Mouse (Mus musculus) embryonic fibroblast, embryonic 13.5 days (primary cell): ENCODE measurements at regions not wholly inside any gene's neighbourhood (a gene's known extent, or its start where the extent isn't known, plus 50 kb on each side); places are given as distances from the start of the nearest gene placed in this dataset.

Source experiments
- CTCF ChIP-seq: IDR thresholded peaks from 2 replicates; pipeline ENCODE4 v1.5.1; 2011; ENCODE audit warnings: mild to moderate bottlenecking, control low read depth, low read length, moderate library complexity, borderline replicate concordance; ENCODE audit not compliant: insufficient read depth
- POLR2A ChIP-seq: IDR thresholded peaks from 2 replicates; pipeline ENCODE4 v1.6.1; 2011; ENCODE audit warnings: low read depth, mild to moderate bottlenecking, control low read depth, low read length, moderate library complexity

GRCm38 (mm10) chr2:173339211-173339610 lies 62.9 kb upstream of the Pmepa1 start:
- no peak for TF ChIP-seq CTCF
- TF ChIP-seq POLR2A, result no peak
